Mouse (Mus musculus) adipocyte (in vitro differentiated cells): Measurements from ENCODE around the gene Vcam1.

ENCODE experiments used
- DNase-seq: peaks from one replicate; pipeline ENCODE4 v3.0.0-alpha.2; 2016; ENCODE audit warnings: low spot score

The Vcam1 gene

GRCm38 (mm10) chr3:116085962-116086361 lies 43.5 kb downstream of the Vcam1 start:
- no peak for DNase-seq

- DNase-seq: no peak
Measured at GRCm38 (mm10) chr3:116080939-116081676, 48.4 kb downstream of the Vcam1 start.

- no peak for DNase-seq
Measured at GRCm38 (mm10) chr3:116080166-116080788, 49.2 kb downstream of the Vcam1 start.

- peak; percentile 12 for DNase-seq
Measured at GRCm38 (mm10) chr3:116078490-116078889, 51.0 kb downstream of the Vcam1 start.

DNA sequence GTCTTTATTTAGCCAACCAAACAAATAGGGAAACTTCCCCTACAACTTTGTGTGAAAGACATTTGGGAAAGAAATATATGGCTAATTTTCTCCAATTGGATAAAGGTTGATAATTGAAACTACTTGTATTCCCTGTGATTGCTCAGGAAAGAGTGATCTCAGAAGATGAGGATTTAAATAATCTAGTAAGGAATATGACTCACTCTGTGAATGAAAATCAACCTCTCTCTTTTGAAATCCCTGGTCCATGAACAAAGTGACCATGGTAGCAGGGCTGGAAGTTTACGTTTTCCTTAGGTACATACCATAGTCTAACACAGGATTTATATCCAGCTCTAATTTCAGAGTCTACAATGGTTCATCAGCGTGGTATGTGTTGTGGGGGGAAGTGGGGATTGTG lies 52.7 kb downstream of the Vcam1 start:
- DNase-seq: no peak

GRCm38 (mm10) chr3:116072584-116072983 lies 56.9 kb downstream of the Vcam1 start:
- peak; percentile 73 for DNase-seq

GRCm38 (mm10) chr3:116062141-116062540 lies 67.3 kb downstream of the Vcam1 start:
- no peak for DNase-seq

- DNase-seq: no peak
Measured at GRCm38 (mm10) chr3:116060320-116060719, 69.2 kb downstream of the Vcam1 start.
